Mouse (Mus musculus) limb, embryonic 11.5 days (tissue): ENCODE measurements around the gene Ddx28. TPM values are rescaled to one million over a fixed set of nuclear protein-coding genes. Genes with fewer than 3 reads are reported as not detected.

Experiments
- ATAC-seq: fragments of 200-750 bp; cut with Nextera tagmentation; 2 replicates; pipeline ENCODE4 v1.8.0; 2017; ENCODE audit warnings: low read depth; ENCODE audit not compliant: insufficient number of reproducible peaks, low FRiP score, low TSS enrichment
- DNase-seq: peaks from one replicate; pipeline ENCODE4 v3.0.0-alpha.2; 2015; ENCODE audit warnings: low spot score
- H3K27ac ChIP-seq: fragments of 300-500 bp; sonication (generic); replicated peaks from 2 replicates; pipeline ENCODE4 v1.5.1; 2014; ENCODE audit warnings: low read depth, mild to moderate bottlenecking, low read length
- H3K27me3 ChIP-seq: fragments of 300-500 bp; sonication (generic); 2 replicates; pipeline ENCODE4 v1.6.1; 2014; ENCODE audit warnings: mild to moderate bottlenecking, low read length, mixed read lengths; ENCODE audit not compliant: control insufficient read depth, insufficient read depth
- H3K36me3 ChIP-seq: fragments of 300-500 bp; sonication (generic); 2 replicates; pipeline ENCODE4 v1.6.1; 2014; ENCODE audit warnings: mild to moderate bottlenecking, low read length, moderate library complexity, mixed read lengths; ENCODE audit not compliant: control insufficient read depth, insufficient read depth
- H3K4me1 ChIP-seq: fragments of 300-500 bp; sonication (generic); 2 replicates; pipeline ENCODE4 v1.6.1; 2014; ENCODE audit warnings: low read length, mixed read lengths; ENCODE audit not compliant: control insufficient read depth, insufficient read depth
- H3K4me2 ChIP-seq: fragments of 300-500 bp; sonication (generic); 2 replicates; pipeline ENCODE4 v1.6.1; 2014; ENCODE audit warnings: low read depth, mild to moderate bottlenecking, moderate library complexity; ENCODE audit not compliant: severe bottlenecking
- H3K4me3 ChIP-seq: fragments of 300-500 bp; sonication (generic); 2 replicates; pipeline ENCODE4 v1.5.1; 2014; ENCODE audit warnings: low read depth, low read length
- H3K9ac ChIP-seq: fragments of 300-500 bp; sonication (generic); 2 replicates; pipeline ENCODE4 v1.6.1; 2014; ENCODE audit warnings: mild to moderate bottlenecking, low read length
- H3K9me3 ChIP-seq: fragments of 300-500 bp; sonication (generic); 2 replicates; pipeline ENCODE4 v1.6.1; 2016; ENCODE audit warnings: low read length; ENCODE audit not compliant: control insufficient read depth
- WGBS: fragments of 180-500 bp; shearing (Covaris S2); extraction: QIAGEN DNeasy Blood & Tissue Kit; methylation state at CpG from one replicate; pipeline ENCODE4 v1.1.7; 2014; 5-methylcytosine and 5-hydroxymethylcytosine counted together
- polyA plus RNA-seq: library from polyadenylated mRNA; unstranded; fragments of >200 nt; fragmentation: Nextera tagmentation; extraction: Ambion mirVana; gene quantifications from 2 replicates; pipeline ENCODE4 v1.2.1, GENCODE M21; 2014

Ddx28 gene
- polyA plus RNA-seq, 1 experiment from 2014 or later, result 23.1 TPM

- WGBS, result 92% methylated on average over 9 of the region's 9 CpGs
- H3K36me3 ChIP-seq, result peaks cover 2% of the 10 kb centered on the region
Measured at GRCm38 (mm10) chr8:106052510-106053089, 40.9 kb upstream of the Ddx28 start.

DNA sequence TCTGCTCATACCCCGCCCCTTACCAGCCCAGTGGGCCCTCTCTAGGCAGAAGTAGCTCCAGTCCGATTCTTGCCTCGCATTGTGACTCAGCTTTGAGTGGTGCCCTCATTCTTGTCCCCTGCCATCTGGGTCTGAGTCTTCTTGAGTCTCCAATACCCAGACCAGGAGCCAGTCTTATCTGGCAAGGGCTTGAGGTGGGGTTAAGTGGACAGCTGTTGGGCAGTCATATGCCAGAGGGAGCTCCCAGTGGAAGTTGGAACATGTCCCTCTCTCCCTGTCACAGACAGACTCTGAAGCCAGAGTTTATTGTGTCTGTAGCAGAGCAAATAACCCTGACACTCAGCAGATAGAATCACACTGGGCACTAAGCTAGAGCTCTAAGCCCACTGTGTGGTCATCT lies 39.4 kb upstream of the Ddx28 start:
- WGBS, result 92% methylated on average over 3 of the region's 3 CpGs
- Histone ChIP-seq H3K27me3 (no peaks in the 10 kb centered on the region), H3K27ac (no peak overlapping the region), H3K9me3 (no peaks in the 10 kb centered on the region), H3K4me1 (no peaks in the 10 kb centered on the region), H3K36me3 (peaks cover 2% of the 10 kb centered on the region), H3K4me2 (no peak overlapping the region), H3K9ac (no peak overlapping the region), H3K4me3 (no peak overlapping the region)
- no peak for ATAC-seq
- no peak for DNase-seq

More at GRCm38 (mm10) chr8:106052510-106053089, 40.9 kb upstream of the Ddx28 start:
- H3K27ac ChIP-seq, result no peak overlapping the region
- H3K4me2 ChIP-seq, result no peak overlapping the region
- H3K9me3 ChIP-seq, result no peaks in the 10 kb centered on the region
- ATAC-seq (no peak), DNase-seq (no peak)
- no peak overlapping the region for H3K4me3 ChIP-seq
- no peaks in the 10 kb centered on the region for H3K27me3 ChIP-seq
- no peak overlapping the region for H3K9ac ChIP-seq
- no peaks in the 10 kb centered on the region for H3K4me1 ChIP-seq

GRCm38 (mm10) chr8:106049840-106050239 lies 38.2 kb upstream of the Ddx28 start:
- WGBS, result 87% methylated on average over 6 of the region's 6 CpGs
- no peak overlapping the region for H3K4me2 ChIP-seq
- no peak overlapping the region for H3K27ac ChIP-seq
- peaks cover 2% of the 10 kb centered on the region for H3K36me3 ChIP-seq
- DNase-seq (no peak), ATAC-seq (no peak)
- H3K27me3 ChIP-seq, result no peaks in the 10 kb centered on the region
- no peaks in the 10 kb centered on the region for H3K9me3 ChIP-seq
- H3K4me1 ChIP-seq, result no peaks in the 10 kb centered on the region
- H3K4me3 ChIP-seq, result no peak overlapping the region
- H3K9ac ChIP-seq, result no peak overlapping the region

DNA sequence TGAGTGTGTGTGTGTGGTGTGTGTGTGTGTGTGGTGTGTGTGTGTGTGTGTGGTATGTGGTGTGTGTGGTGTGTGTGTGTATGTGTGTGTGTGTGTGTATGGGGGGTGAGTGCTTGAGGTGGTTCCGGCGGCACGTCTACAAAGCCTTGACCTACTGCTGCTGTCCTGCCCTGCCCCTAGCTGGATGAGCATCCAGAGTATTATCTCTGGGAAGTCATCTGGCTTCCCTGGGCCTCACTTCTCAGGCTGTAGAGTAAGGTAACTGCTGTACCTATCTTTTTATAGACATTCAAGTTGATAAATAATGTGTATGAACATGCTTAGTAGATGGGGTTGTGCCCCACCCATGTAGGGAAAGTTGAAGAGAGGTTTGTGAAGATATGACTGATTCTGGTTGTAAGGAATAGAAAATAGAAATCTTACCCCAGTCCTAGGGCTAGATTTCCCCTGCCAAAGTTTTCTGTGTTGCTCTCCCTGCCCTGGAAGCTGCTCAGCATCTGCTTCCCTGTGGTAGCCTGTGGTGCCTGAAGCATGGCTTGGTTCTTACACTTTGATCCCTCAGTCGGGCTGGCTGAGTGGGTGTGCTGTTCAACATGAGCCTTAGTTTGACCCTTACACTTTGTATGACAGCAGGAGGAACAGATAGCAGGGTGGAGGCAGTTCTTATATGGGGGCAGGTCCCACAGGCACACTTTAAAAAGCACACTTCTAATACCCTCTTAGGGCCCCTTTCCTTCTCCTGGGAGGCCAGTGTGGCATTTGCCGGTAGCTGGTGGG lies 36.4 kb upstream of the Ddx28 start:
- Histone ChIP-seq H3K27me3 (no peaks in the 10 kb centered on the region), H3K36me3 (peaks cover 2% of the 10 kb centered on the region), H3K4me3 (no peak overlapping the region), H3K9ac (no peak overlapping the region), H3K27ac (no peak overlapping the region), H3K4me1 (no peaks in the 10 kb centered on the region), H3K4me2 (no peak overlapping the region), H3K9me3 (no peaks in the 10 kb centered on the region)
- ATAC-seq (no peak), DNase-seq (no peak)
- WGBS, result 84% methylated on average over 5 of the region's 5 CpGs

GRCm38 (mm10) chr8:106046872-106047559 lies 35.3 kb upstream of the Ddx28 start:
- H3K4me2 ChIP-seq, result no peak overlapping the region
- H3K27me3 ChIP-seq, result no peaks in the 10 kb centered on the region
- DNase-seq (no peak), ATAC-seq (no peak)
- H3K9ac ChIP-seq, result no peak overlapping the region
- H3K4me3 ChIP-seq, result no peak overlapping the region
- no peak overlapping the region for H3K27ac ChIP-seq
- 94% methylated on average over 11 of the region's 11 CpGs for WGBS
- no peaks in the 10 kb centered on the region for H3K9me3 ChIP-seq
- no peaks in the 10 kb centered on the region for H3K4me1 ChIP-seq
- peaks cover 2% of the 10 kb centered on the region for H3K36me3 ChIP-seq

GRCm38 (mm10) chr8:106044151-106044550 lies 32.5 kb upstream of the Ddx28 start:
- 90% methylated on average over 3 of the region's 3 CpGs for WGBS
- ATAC-seq, result no peak
- H3K27ac ChIP-seq, result no peak overlapping the region
- no peak overlapping the region for H3K4me3 ChIP-seq
- H3K36me3 ChIP-seq, result no peaks in the 10 kb centered on the region; the same call in 1 of the 2 replicates
- no peak overlapping the region for H3K4me2 ChIP-seq
- H3K4me1 ChIP-seq, result no peaks in the 10 kb centered on the region
- no peaks in the 10 kb centered on the region for H3K27me3 ChIP-seq
- H3K9me3 ChIP-seq, result no peaks in the 10 kb centered on the region
- no peak for DNase-seq
- no peak overlapping the region for H3K9ac ChIP-seq

DNA sequence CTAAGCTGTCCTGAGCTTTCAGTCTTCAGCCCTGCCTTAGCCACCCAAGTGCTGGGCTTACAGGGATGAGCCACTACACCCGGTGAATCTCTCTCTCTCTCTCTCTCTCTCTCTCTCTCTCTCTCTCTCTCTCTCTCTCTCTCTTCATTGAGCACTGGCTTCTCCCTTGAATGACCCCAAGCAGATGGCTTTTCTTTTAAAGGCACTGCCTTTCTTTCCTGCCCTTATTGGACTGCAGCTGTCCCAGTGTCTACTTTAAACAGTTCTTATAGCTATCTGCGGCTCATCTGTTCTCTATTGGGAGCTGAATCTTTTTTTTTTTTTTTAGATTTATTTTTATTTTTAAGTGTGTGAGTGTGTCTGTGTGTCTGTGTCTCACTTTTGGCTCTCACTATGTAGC lies 31.4 kb upstream of the Ddx28 start:
- Histone ChIP-seq H3K27ac (no peak overlapping the region), H3K36me3 (no peaks in the 10 kb centered on the region; the same call in 1 of the 2 replicates), H3K9me3 (no peaks in the 10 kb centered on the region), H3K4me2 (no peak overlapping the region), H3K4me1 (no peaks in the 10 kb centered on the region), H3K4me3 (no peak overlapping the region), H3K27me3 (no peaks in the 10 kb centered on the region), H3K9ac (no peak overlapping the region)
- WGBS, result 77% methylated on average over 2 of the region's 2 CpGs
- ATAC-seq (no peak), DNase-seq (no peak)

DNA sequence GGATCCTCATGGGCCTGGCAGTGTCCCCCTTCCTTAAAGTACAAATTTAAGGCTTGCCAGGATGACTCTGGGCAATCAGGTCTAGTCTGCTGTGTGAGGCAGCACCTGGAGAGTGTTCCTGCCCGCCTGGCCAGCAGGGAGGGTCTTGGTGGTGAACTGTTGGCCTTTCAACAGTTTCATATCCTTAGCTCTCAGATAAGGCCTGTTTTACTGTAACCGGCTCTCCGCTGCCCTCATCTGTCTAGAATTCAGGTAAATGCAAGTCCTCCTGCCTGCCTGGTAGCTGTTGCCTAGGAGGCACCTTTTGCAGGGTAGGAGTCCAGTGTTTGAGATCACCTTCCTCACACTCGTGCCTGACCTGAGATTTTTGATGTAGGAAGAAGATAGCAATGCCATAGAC lies 28.5 kb upstream of the Ddx28 start:
- WGBS, result 75% methylated on average over 4 of the region's 4 CpGs
- H3K36me3 ChIP-seq, result no peaks in the 10 kb centered on the region; the same call in 1 of the 2 replicates
- H3K9ac ChIP-seq, result no peak overlapping the region
- no peak for ATAC-seq
- H3K27ac ChIP-seq, result no peak overlapping the region
- H3K4me1 ChIP-seq, result no peaks in the 10 kb centered on the region
- DNase-seq, result no peak
- no peaks in the 10 kb centered on the region for H3K9me3 ChIP-seq
- H3K4me3 ChIP-seq, result no peak overlapping the region
- H3K4me2 ChIP-seq, result no peak overlapping the region
- H3K27me3 ChIP-seq, result no peaks in the 10 kb centered on the region
